Comparison of ENCODE assay signal across 23 mouse cellular contexts in the genomic region with DNA sequence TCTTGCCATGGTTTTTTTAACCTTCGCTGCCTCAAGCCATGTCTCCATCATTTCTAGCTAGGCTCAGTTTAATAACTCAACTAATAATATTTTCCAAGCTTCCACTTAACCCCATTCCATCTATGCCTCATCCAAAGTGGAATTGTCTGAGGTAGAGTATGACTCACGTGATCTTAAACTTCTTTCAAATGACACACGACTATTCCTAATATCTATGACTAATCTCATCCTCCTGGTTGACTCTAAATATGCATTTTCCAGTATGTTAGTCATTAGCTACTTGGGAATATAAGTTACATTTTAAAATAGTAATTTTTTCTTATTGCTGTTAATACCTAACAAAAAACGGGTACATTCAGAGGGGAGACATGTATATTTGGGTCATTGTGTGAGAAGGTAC.
DNase-seq lines count a peak whose midpoint lies in the region; ATAC-seq and TF ChIP-seq lines count a peak whose summit lies in the region.
"Had no signal": no experiment of that assay in that cellular context is flagged by ENCODE, and none has a peak within 500 bp of the region (broad histone marks: within the 10 kb centered on the region; RNA-seq: fewer than 3 reads in every experiment).

No protein-coding gene starts in this region.

- ATAC-seq in intestine, postnatal 0 days, result no peak
- ATAC-seq in erythroid progenitor cell, adult 5-6 weeks (replicated peaks; ENCODE audit: low FRiP score, poor library complexity, severe bottlenecking), result no peak
- ATAC-seq: CD4-positive, CD25-positive, alpha-beta regulatory T cell, adult 4 months had no signal

- no peak for TF ChIP-seq CTCF in intestine, postnatal 0 days (IDR thresholded peaks at IDR 0.05; ENCODE audit: low read depth)

- WGBS in intestine, postnatal 0 days, result 82% methylated on average over 4 of the region's 4 CpGs

- H3K4me2 ChIP-seq in intestine, postnatal 0 days (replicated peaks; ENCODE audit: low read depth), result no peak overlapping the region
- H3K4me2 ChIP-seq: embryonic facial prominence, embryonic 13.5 days; forebrain, embryonic 13.5 days; forebrain, embryonic 15.5 days had no signal

- DNase-seq in 3134 (ENCODE audit: extremely low read depth, insufficient read length, low spot score) (peak; percentile 27), 3T3-L1 (ENCODE audit: low read depth, low spot score) (peak; percentile 34)
- DNase-seq in Muller cell, postnatal 12 days (ENCODE audit: inconsistent ontology term), result peak; percentile 58
- DNase-seq in kidney, postnatal 4 days, result no peak
- DNase-seq: adrenal gland, adult 2 months; adrenal gland, postnatal 10 days; adrenal gland, postnatal 25 days; cerebellum, adult 11 months; cerebellum, adult 18-20 months; cerebellum, adult 8-10 months; cerebellum, adult 9-11 months; cerebellum, postnatal 14 days; cerebellum, postnatal 36 days had no signal

- no peaks in the 10 kb centered on the region for H3K27me3 ChIP-seq in intestine, postnatal 0 days (replicated peaks; ENCODE audit: control insufficient read depth, insufficient read depth, low read length)
- H3K27me3 ChIP-seq: CH12.LX; embryonic facial prominence, embryonic 13.5 days; forebrain, embryonic 13.5 days had no signal

- H3K4me3 ChIP-seq in intestine, postnatal 0 days (ENCODE audit: low read depth, low read length), result no peak overlapping the region
- H3K4me3 ChIP-seq: embryonic facial prominence, embryonic 13.5 days; erythroblast, embryonic 14.5 days; forebrain, embryonic 13.5 days; forebrain, embryonic 15.5 days had no signal

- H3K4me1 ChIP-seq in intestine, postnatal 0 days (replicated peaks; ENCODE audit: control insufficient read depth, insufficient read depth, low read length), result no peaks in the 10 kb centered on the region
- H3K4me1 ChIP-seq: forebrain, embryonic 13.5 days; forebrain, embryonic 15.5 days had no signal

- H3K9ac ChIP-seq in intestine, postnatal 0 days (ENCODE audit: low read depth, low read length), result no peak overlapping the region
- H3K9ac ChIP-seq: embryonic facial prominence, embryonic 13.5 days; forebrain, embryonic 13.5 days; forebrain, embryonic 15.5 days; forebrain, postnatal 0 days had no signal

- H3K27ac ChIP-seq in intestine, postnatal 0 days (ENCODE audit: low read depth, low read length), result no peak overlapping the region
- H3K27ac ChIP-seq: embryonic facial prominence, embryonic 13.5 days; forebrain, embryonic 13.5 days; forebrain, embryonic 15.5 days had no signal

- no peaks in the 10 kb centered on the region for H3K36me3 ChIP-seq in intestine, postnatal 0 days (ENCODE audit: control insufficient read depth, insufficient read depth)
- H3K36me3 ChIP-seq: embryonic facial prominence, embryonic 13.5 days; forebrain, embryonic 15.5 days; G1E had no signal

- no peaks in the 10 kb centered on the region for H3K9me3 ChIP-seq in intestine, postnatal 0 days (ENCODE audit: control insufficient read depth)
- H3K9me3 ChIP-seq: embryonic facial prominence, embryonic 13.5 days; forebrain, embryonic 13.5 days; forebrain, embryonic 15.5 days had no signal

Comparison
In these comparisons a context has a peak if more than half of its experiments do, and no peak if none do; other contexts are left out.
1. DNase-seq: peak in 3134 (single experiment), 3T3-L1 (single experiment) and Muller cell, postnatal 12 days (single experiment); none in kidney, postnatal 4 days (0 of 2).